Mouse (Mus musculus) limb, embryonic 15.5 days (tissue): ENCODE data around the gene Slc25a28. TPM values are rescaled to one million over a fixed set of nuclear protein-coding genes. Genes with fewer than 3 reads are reported as not detected.

ENCODE experiments used
- ATAC-seq: fragments of 200-750 bp; cut with Nextera tagmentation; 2 replicates; pipeline ENCODE4 v1.8.0; 2017; ENCODE audit warnings: low read depth, moderate TSS enrichment; ENCODE audit not compliant: insufficient number of reproducible peaks, low FRiP score, low TSS enrichment
- H3K27ac ChIP-seq: fragments of 300-500 bp; sonication (generic); 2 replicates; pipeline ENCODE4 v1.5.1; 2015; ENCODE audit warnings: moderate library complexity, mild to moderate bottlenecking, inconsistent platforms
- H3K27me3 ChIP-seq: fragments of 300-500 bp; sonication (generic); 2 replicates; pipeline ENCODE4 v1.6.1; 2015; ENCODE audit warnings: inconsistent platforms
- H3K36me3 ChIP-seq: fragments of 300-500 bp; sonication (generic); 2 replicates; pipeline ENCODE4 v1.6.1; 2015; ENCODE audit warnings: inconsistent platforms
- H3K4me1 ChIP-seq: fragments of 300-500 bp; sonication (generic); 2 replicates; pipeline ENCODE4 v1.6.1; 2015; ENCODE audit warnings: inconsistent platforms
- H3K4me2 ChIP-seq: fragments of 300-500 bp; sonication (generic); 2 replicates; pipeline ENCODE4 v1.6.1; 2015; ENCODE audit warnings: mild to moderate bottlenecking, inconsistent platforms
- H3K4me3 ChIP-seq: fragments of 300-500 bp; sonication (generic); 2 replicates; pipeline ENCODE4 v1.5.1; 2015; ENCODE audit warnings: mild to moderate bottlenecking, inconsistent platforms
- H3K9ac ChIP-seq: fragments of 300-500 bp; sonication (generic); 2 replicates; pipeline ENCODE4 v1.6.1; 2015; ENCODE audit warnings: inconsistent platforms
- H3K9me3 ChIP-seq: fragments of 300-500 bp; sonication (generic); 2 replicates; pipeline ENCODE4 v1.6.1; 2016; ENCODE audit warnings: inconsistent platforms
- whole genome bisulfite sequencing: fragments of 180-500 bp; shearing (Covaris S2); methylation state at CpG from one replicate; pipeline ENCODE4 v1.1.7; 2015; 5-methylcytosine and 5-hydroxymethylcytosine counted together
- polyA plus RNA-seq: library from polyadenylated mRNA; unstranded; fragments of >200 nt; fragmentation: Nextera tagmentation; extraction: Ambion mirVana; gene quantifications from 2 replicates; pipeline ENCODE4 v1.2.1, GENCODE M21; 2015

Slc25a28 gene
- polyA plus RNA-seq, 1 experiment from 2014 or later, result 13.9 TPM

- H3K27ac ChIP-seq, result no peak overlapping the region
- no peaks in the 10 kb centered on the region for H3K36me3 ChIP-seq
- no peak overlapping the region for H3K4me3 ChIP-seq
- H3K9ac ChIP-seq, result no peak overlapping the region
- no peak overlapping the region for H3K4me2 ChIP-seq
- 52% methylated on average over 4 of the region's 4 CpGs for WGBS
- H3K27me3 ChIP-seq, result peaks cover 64% of the 10 kb centered on the region
- H3K4me1 ChIP-seq, result no peaks in the 10 kb centered on the region
- no peaks in the 10 kb centered on the region for H3K9me3 ChIP-seq
- no peak for ATAC-seq
Measured at GRCm38 (mm10) chr19:43623913-43624312, 50.8 kb downstream of the Slc25a28 start.

GRCm38 (mm10) chr19:43619916-43620479 is 54.7 kb downstream of the Slc25a28 start:
- no peaks in the 10 kb centered on the region for H3K9me3 ChIP-seq
- WGBS, result 6% methylated on average over 18 of the region's 18 CpGs

GRCm38 (mm10) chr19:43618505-43619030 is 56.1 kb downstream of the Slc25a28 start:
- Histone ChIP-seq H3K4me2 (no peak overlapping the region), H3K9ac (no peak overlapping the region), H3K27me3 (peaks cover 100% of the 10 kb centered on the region), H3K36me3 (no peaks in the 10 kb centered on the region), H3K27ac (no peak overlapping the region), H3K4me1 (peaks cover 24% of the 10 kb centered on the region), H3K4me3 (no peak overlapping the region), H3K9me3 (no peaks in the 10 kb centered on the region)
- WGBS, result 2% methylated on average over 5 of the region's 5 CpGs
- no peak for ATAC-seq

More at GRCm38 (mm10) chr19:43619916-43620479, 54.7 kb downstream of the Slc25a28 start:
- Histone ChIP-seq H3K4me2 (no peak overlapping the region), H3K4me1 (peaks cover 14% of the 10 kb centered on the region), H3K27me3 (peaks cover 98% of the 10 kb centered on the region), H3K27ac (no peak overlapping the region), H3K36me3 (no peaks in the 10 kb centered on the region), H3K9ac (no peak overlapping the region), H3K4me3 (no peak overlapping the region)
- ATAC-seq, result no peak

- peaks cover 28% of the 10 kb centered on the region for H3K4me1 ChIP-seq
- H3K36me3 ChIP-seq, result no peaks in the 10 kb centered on the region
- H3K27ac ChIP-seq, result no peak overlapping the region
- no peak overlapping the region for H3K9ac ChIP-seq
- H3K9me3 ChIP-seq, result no peaks in the 10 kb centered on the region
- WGBS, result 25% methylated on average over 10 of the region's 10 CpGs
- no peak for ATAC-seq
- H3K4me2 ChIP-seq, result no peak overlapping the region
- peaks cover 100% of the 10 kb centered on the region for H3K27me3 ChIP-seq
- no peak overlapping the region for H3K4me3 ChIP-seq
Measured at GRCm38 (mm10) chr19:43617761-43618349, 56.8 kb downstream of the Slc25a28 start.

GRCm38 (mm10) chr19:43616889-43617288 is 57.8 kb downstream of the Slc25a28 start:
- WGBS, result 1% methylated on average over 12 of the region's 12 CpGs
- no peak overlapping the region for H3K9ac ChIP-seq
- H3K4me3 ChIP-seq, result peak overlapping the region; percentile 28; the same call in 1 of the 2 replicates
- no peak for ATAC-seq
- H3K4me1 ChIP-seq, result peaks cover 38% of the 10 kb centered on the region
- no peak overlapping the region for H3K27ac ChIP-seq
- H3K27me3 ChIP-seq, result peaks cover 100% of the 10 kb centered on the region
- no peaks in the 10 kb centered on the region for H3K36me3 ChIP-seq
- H3K4me2 ChIP-seq, result no peak overlapping the region
- H3K9me3 ChIP-seq, result no peaks in the 10 kb centered on the region

GRCm38 (mm10) chr19:43616415-43616861 is 58.2 kb downstream of the Slc25a28 start:
- peak overlapping the region; percentile 40 for H3K4me2 ChIP-seq
- 1% methylated on average over 35 of the region's 35 CpGs for WGBS
- H3K9me3 ChIP-seq, result no peaks in the 10 kb centered on the region
- H3K36me3 ChIP-seq, result no peaks in the 10 kb centered on the region
- H3K4me1 ChIP-seq, result peaks cover 39% of the 10 kb centered on the region
- ATAC-seq, result no peak
- peak overlapping the region; percentile 28 for H3K4me3 ChIP-seq
- H3K27me3 ChIP-seq, result peaks cover 100% of the 10 kb centered on the region
- no peak overlapping the region for H3K9ac ChIP-seq
- H3K27ac ChIP-seq, result no peak overlapping the region

- H3K4me1 ChIP-seq, result peaks cover 39% of the 10 kb centered on the region
- H3K27ac ChIP-seq, result no peak overlapping the region
- H3K27me3 ChIP-seq, result peaks cover 100% of the 10 kb centered on the region
- ATAC-seq, result no peak
- H3K9me3 ChIP-seq, result no peaks in the 10 kb centered on the region
- H3K9ac ChIP-seq, result no peak overlapping the region
- H3K36me3 ChIP-seq, result no peaks in the 10 kb centered on the region
- peak overlapping the region; percentile 28 for H3K4me3 ChIP-seq
- H3K4me2 ChIP-seq, result peak overlapping the region; percentile 52
- WGBS, result 1% methylated on average over 33 of the region's 34 CpGs
Measured at GRCm38 (mm10) chr19:43615571-43616414, 58.9 kb downstream of the Slc25a28 start.

- 0% methylated on average over 20 of the region's 20 CpGs for WGBS
- Histone ChIP-seq H3K4me2 (peak overlapping the region; percentile 52), H3K9me3 (no peaks in the 10 kb centered on the region), H3K9ac (no peak overlapping the region), H3K27ac (no peak overlapping the region), H3K4me1 (peaks cover 45% of the 10 kb centered on the region), H3K4me3 (peak overlapping the region; percentile 28), H3K27me3 (peaks cover 100% of the 10 kb centered on the region), H3K36me3 (no peaks in the 10 kb centered on the region)
- ATAC-seq, result no peak
Measured at GRCm38 (mm10) chr19:43615074-43615445, 59.6 kb downstream of the Slc25a28 start.

GRCm38 (mm10) chr19:43614341-43615073 is 60.2 kb downstream of the Slc25a28 start:
- peak overlapping the region; percentile 28 for H3K4me3 ChIP-seq
- WGBS, result under 1% methylated on average over 91 of the region's 92 CpGs
- H3K27ac ChIP-seq, result no peak overlapping the region
- H3K36me3 ChIP-seq, result no peaks in the 10 kb centered on the region
- H3K4me1 ChIP-seq, result peaks cover 45% of the 10 kb centered on the region
- H3K9ac ChIP-seq, result no peak overlapping the region
- H3K27me3 ChIP-seq, result peaks cover 100% of the 10 kb centered on the region
- H3K9me3 ChIP-seq, result no peaks in the 10 kb centered on the region
- peak overlapping the region; percentile 52 for H3K4me2 ChIP-seq
- no peak for ATAC-seq
